Mouse (Mus musculus) hindbrain, embryonic 11.5 days (tissue): ENCODE results near the gene Bcl2a1d. TPM values are rescaled to one million over a fixed set of nuclear protein-coding genes. Genes with fewer than 3 reads are reported as not detected.
"Not testable (repeated sequence)": the region's sequence is repeated elsewhere in the genome, so short reads cannot be mapped to it uniquely, and the experiment has no call there.

Source experiments
- ATAC-seq: fragments of 200-750 bp; cut with Nextera tagmentation; 2 replicates; pipeline ENCODE4 v1.8.0; 2017; ENCODE audit warnings: mild to moderate bottlenecking, moderate TSS enrichment, moderate library complexity; ENCODE audit not compliant: low FRiP score
- DNase-seq: peaks from one replicate; pipeline ENCODE4 v3.0.0-alpha.2; 2015; ENCODE audit warnings: low spot score
- H3K27ac ChIP-seq: fragments of 300-500 bp; sonication (generic); 2 replicates; pipeline ENCODE4 v1.5.1; 2014; ENCODE audit warnings: mild to moderate bottlenecking, low read depth, low read length
- H3K27me3 ChIP-seq: fragments of 300-500 bp; sonication (generic); 2 replicates; pipeline ENCODE4 v1.6.1; 2014; ENCODE audit warnings: mild to moderate bottlenecking, low read length, moderate library complexity, mixed read lengths; ENCODE audit not compliant: control insufficient read depth, insufficient read depth
- H3K36me3 ChIP-seq: fragments of 300-500 bp; sonication (generic); 2 replicates; pipeline ENCODE4 v1.6.1; 2014; ENCODE audit warnings: mild to moderate bottlenecking, low read length, moderate library complexity, mixed read lengths; ENCODE audit not compliant: control insufficient read depth, insufficient read depth
- H3K4me1 ChIP-seq: fragments of 300-500 bp; sonication (generic); replicated peaks from 2 replicates; pipeline ENCODE4 v1.6.1; 2014; ENCODE audit warnings: low read length, mixed read lengths; ENCODE audit not compliant: control insufficient read depth, insufficient read depth
- H3K4me2 ChIP-seq: fragments of 300-500 bp; sonication (generic); replicated peaks from 2 replicates; pipeline ENCODE4 v1.6.1; 2014; ENCODE audit warnings: mild to moderate bottlenecking, low read depth, low read length
- H3K4me3 ChIP-seq: fragments of 300-500 bp; sonication (generic); 2 replicates; pipeline ENCODE4 v1.5.1; 2014; ENCODE audit warnings: low read depth, low read length
- H3K9ac ChIP-seq: fragments of 300-500 bp; sonication (generic); 2 replicates; pipeline ENCODE4 v1.6.1; 2014; ENCODE audit warnings: low read depth, low read length
- H3K9me3 ChIP-seq: fragments of 300-500 bp; sonication (generic); 2 replicates; pipeline ENCODE4 v1.6.1; 2016; ENCODE audit warnings: low read length; ENCODE audit not compliant: control insufficient read depth
- WGBS: fragments of 180-500 bp; shearing (Covaris S2); extraction: QIAGEN DNeasy Blood & Tissue Kit; methylation state at CpG from one replicate; pipeline ENCODE4 v1.1.7; 2014; 5-methylcytosine and 5-hydroxymethylcytosine counted together
- polyA plus RNA-seq: library from polyadenylated mRNA; unstranded; fragments of >200 nt; fragmentation: Nextera tagmentation; extraction: Ambion mirVana; gene quantifications from 2 replicates; pipeline ENCODE4 v1.2.1, GENCODE M21; 2014

Gene Bcl2a1d
- polyA plus RNA-seq, 1 experiment from 2014 or later, result not detected

DNA sequence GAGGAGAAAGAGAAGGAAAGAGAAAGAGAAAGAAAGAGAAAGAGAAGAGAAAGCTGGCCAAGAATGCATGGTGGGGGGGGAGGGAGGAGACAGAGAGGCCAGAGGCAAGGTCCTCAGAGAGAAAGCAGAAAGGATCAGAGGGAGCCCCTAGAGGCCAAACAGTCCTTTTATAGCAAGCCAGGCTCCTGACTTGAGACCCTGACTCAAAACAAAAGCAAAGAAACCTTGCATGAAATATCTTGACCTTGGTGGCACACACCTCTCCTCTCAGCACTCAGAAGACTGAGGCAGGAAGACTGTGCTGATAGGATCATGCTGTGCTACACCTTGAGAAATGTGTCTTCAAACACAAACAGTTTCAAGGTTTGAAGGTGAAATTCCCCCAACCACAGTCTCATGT is 10.1 kb downstream of the Bcl2a1d start:
- not testable (repeated sequence) for DNase-seq, H3K4me1 ChIP-seq, H3K4me3 ChIP-seq, H3K27me3 ChIP-seq, H3K9me3 ChIP-seq, ATAC-seq, H3K9ac ChIP-seq, H3K4me2 ChIP-seq, H3K27ac ChIP-seq, H3K36me3 ChIP-seq

DNA sequence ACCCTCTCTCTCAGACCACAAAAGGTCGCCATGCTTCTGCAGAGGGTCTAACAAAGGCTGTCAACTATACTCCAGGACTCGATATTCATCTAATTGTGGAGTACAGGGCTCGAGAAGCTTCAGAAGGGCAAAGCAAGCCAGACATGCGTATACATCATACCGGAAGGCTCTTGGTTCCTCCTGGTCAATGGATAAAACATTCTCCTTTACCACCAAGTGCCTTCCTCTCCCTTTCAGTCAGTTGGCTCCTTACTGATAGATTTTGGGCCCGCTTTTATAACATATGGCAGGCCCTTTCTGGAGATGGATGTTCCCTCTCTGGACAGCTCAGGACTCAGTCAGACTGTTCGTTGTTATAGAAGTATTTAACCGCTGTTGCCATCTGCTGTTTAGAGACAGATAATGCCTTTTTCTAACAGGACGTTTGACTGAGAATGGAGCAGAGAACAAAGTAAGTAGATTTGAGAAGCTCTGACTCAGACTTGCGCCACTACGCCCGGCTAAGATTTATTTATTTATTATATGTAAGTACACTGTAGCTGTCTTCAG is 11.7 kb downstream of the Bcl2a1d start, which contains the start of gene Mthfsl:
TSS of gene Mthfsl (minus strand) at position 308 of the 549 bp plus-strand sequence.
- ATAC-seq (peak; percentile 65), DNase-seq (peak; percentile 13)
- peak within 1 kb of the TSS; percentile 20; the same call in 1 of the 2 replicates for H3K4me3 ChIP-seq
- H3K9ac ChIP-seq, H3K36me3 ChIP-seq, H3K9me3 ChIP-seq, H3K4me1 ChIP-seq, H3K27me3 ChIP-seq: not testable (repeated sequence)
- H3K27ac ChIP-seq, result 0 out of 2 replicates have a peak within 1 kb of the TSS, but pooled peaks have one; percentile 27
- WGBS, result 27% methylated on average over 10 of the region's 12 CpGs
- H3K4me2 ChIP-seq, result peak within 1 kb of the TSS; percentile 15; the same call in 1 of the 2 replicates

DNA sequence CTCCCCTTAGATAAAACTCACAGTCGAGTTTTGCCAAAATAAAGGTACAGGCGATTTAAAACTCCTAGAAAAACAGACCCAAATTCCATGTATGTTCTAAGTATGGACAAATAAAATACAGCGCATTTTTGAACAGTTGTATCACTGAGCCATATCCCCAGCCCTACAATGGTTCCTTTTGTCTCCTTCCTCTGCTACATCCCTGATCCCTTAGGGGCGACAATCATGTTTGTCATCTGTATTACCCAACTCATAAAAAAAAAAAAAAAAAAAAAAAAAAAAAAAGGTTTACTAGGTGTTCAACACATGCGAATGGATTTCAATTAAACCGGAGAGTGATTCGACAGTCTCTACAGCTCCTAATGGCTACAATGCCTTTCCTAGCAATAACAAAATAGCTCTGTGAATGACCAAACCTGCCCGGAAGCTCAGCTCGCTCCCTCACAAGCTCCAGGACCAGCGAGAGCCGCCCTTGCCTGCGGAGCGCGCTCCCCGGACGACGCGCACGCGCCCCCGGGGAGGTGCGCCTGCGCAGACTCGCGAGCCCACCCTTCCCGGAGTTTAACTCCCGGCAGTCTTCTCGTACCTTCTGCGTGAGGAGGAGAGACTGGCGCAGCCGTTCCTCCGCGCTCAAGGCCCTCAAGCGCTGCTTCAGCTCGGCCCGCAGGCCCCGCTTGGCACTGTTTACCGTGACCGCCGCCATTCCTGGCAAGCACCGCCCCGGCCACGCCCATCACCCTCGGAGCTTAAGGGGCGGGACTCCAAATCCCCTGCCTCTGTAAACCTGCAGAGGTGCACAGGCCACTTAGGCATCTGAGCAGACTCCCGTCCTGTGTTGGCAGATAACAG is 12.4 kb downstream of the Bcl2a1d start:
- H3K4me1 ChIP-seq, H3K36me3 ChIP-seq, H3K27ac ChIP-seq, H3K27me3 ChIP-seq, H3K9me3 ChIP-seq, H3K4me2 ChIP-seq, H3K9ac ChIP-seq: not testable (repeated sequence)
- peak overlapping the region; percentile 20; the same call in 1 of the 2 replicates for H3K4me3 ChIP-seq
- DNase-seq (peak; percentile 27), ATAC-seq (peak; percentile 96)
- 27% methylated on average over 7 of the region's 46 CpGs for WGBS

DNA sequence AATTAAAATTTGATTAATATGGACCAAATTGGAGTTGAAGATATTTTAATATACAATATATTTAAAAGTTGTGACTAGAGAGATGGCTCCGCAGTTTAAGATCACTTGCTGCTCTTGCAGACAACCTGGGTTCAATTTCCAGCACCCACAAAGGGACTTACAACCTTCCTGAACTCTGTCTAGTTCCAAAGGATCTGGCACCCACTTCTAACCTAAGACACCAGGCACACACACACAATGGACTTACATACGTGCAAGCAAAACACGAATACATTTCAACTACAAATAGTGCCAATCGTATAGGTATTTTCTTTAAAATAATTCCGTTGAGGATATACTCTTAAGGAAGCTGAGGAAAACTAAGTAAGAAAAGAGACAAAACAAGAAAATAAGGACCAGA is 13.1 kb downstream of the Bcl2a1d start:
- H3K4me3 ChIP-seq, H3K4me2 ChIP-seq: not testable (repeated sequence)

DNA sequence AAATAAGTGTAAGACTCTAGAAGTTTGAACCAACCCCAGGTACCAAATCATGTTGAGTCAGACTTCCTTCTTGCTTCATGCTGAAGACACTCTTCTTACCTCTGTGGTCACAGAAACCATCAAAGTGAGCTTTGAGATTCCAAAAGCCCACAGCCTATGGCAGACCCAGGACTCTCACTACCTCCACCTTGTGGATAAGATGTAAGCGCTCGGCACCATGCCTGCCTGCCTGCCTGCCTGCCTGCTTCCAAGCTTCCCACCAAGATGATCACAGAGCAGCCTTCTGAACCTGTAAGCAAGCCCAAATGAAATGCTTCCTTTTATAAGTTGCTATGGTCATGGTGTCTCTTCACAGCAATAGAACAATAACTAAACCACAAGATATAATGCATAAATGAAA is 13.6 kb downstream of the Bcl2a1d start:
- H3K9ac ChIP-seq, H3K36me3 ChIP-seq, H3K27me3 ChIP-seq, H3K4me2 ChIP-seq, H3K4me1 ChIP-seq, H3K27ac ChIP-seq, DNase-seq, H3K4me3 ChIP-seq, H3K9me3 ChIP-seq: not testable (repeated sequence)
- WGBS, result 36% methylated on average over 2 of the region's 2 CpGs
- 0 out of 2 replicates have a peak, but pooled peaks have one; percentile 18 for ATAC-seq

More for the DNA sequence above, 13.1 kb downstream of the Bcl2a1d start:
- 86% methylated on average over 4 of the region's 5 CpGs for WGBS
- not testable (repeated sequence) for DNase-seq, H3K9ac ChIP-seq, H3K9me3 ChIP-seq, ATAC-seq, H3K27ac ChIP-seq, H3K36me3 ChIP-seq, H3K4me1 ChIP-seq, H3K27me3 ChIP-seq

DNA sequence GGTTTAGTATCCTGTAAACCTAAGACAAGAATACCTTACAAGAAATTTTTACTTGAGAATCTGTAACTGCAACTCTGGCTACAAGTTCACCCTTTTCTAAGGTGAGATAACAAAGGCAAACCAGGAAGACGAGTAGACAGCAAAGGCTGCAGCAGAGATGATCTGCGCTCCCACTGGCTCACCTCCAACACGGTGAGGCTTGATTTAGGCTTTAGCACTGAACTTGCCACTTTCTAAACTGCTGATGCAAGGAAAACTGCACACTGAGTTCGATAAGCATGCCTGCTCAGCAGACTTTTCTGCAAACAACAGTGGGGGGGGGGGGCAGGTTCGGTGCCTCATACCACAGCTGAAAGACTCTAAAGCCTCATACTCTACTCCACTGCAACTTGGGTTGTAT is 17.2 kb downstream of the Bcl2a1d start:
- DNase-seq, H3K4me3 ChIP-seq, ATAC-seq, H3K27me3 ChIP-seq, H3K9ac ChIP-seq, H3K4me2 ChIP-seq, H3K9me3 ChIP-seq, H3K4me1 ChIP-seq, H3K36me3 ChIP-seq, H3K27ac ChIP-seq: not testable (repeated sequence)
- WGBS, result 90% methylated on average over 5 of the region's 5 CpGs

DNA sequence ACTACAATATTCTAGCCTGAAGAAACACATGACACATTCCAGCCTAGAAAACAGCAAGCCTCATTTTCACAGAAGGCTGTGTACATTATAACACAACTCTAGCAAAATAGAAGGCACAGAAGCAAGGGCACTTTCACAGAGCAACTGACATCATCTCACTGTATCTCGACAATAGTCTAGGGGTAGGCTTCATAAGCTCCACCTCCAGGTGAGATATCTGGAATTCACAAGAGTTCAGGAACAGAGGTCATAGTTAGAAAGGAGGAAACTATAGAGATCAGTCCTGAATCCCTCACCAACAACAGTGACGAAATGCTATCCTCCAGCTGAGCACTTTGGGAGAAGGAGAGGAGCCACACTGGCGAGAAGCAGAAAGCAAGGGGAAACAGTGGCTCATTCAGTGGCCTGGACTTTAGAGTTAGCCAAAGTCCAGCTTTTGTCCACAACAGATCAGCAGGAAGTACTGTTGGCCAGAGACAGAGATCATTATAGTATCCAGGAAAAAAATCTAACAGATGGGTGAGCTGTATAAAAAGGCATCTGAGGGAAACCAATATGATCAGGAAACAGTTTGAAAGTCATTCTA is 19.5 kb downstream of the Bcl2a1d start:
- not testable (repeated sequence) for H3K36me3 ChIP-seq, H3K4me1 ChIP-seq, H3K27ac ChIP-seq, H3K4me3 ChIP-seq, H3K27me3 ChIP-seq, H3K9ac ChIP-seq, ATAC-seq, H3K9me3 ChIP-seq, DNase-seq, H3K4me2 ChIP-seq
- WGBS, result 82% methylated on average over 3 of the region's 3 CpGs

DNA sequence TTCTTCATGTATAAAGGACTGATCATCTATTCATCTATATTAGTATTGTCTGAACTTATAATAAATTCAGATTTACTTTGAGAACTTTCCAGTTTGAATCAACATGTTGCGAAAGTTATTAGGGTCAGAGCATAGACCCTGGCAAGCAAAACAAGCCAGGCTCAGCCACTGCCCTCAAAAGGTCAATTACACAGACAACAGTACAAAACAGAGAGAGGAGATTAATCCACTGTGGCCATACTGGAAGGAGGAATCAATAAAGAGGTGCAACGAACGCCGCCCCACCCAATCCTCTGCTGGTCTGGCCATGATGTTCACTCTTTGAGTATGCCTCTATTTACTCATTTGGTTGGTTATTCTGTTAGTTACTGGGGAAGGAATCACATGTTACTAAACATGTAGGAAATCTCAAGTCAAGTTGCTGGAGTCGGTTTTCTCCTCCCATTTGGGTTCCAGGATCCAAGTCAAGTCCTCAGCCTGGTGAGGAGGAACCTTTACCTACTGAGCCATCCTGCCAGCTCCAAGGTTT is 20.7 kb downstream of the Bcl2a1d start:
- ATAC-seq, H3K4me2 ChIP-seq, H3K9me3 ChIP-seq, H3K4me3 ChIP-seq, H3K27ac ChIP-seq, H3K9ac ChIP-seq, DNase-seq, H3K36me3 ChIP-seq, H3K4me1 ChIP-seq, H3K27me3 ChIP-seq: not testable (repeated sequence)
- 91% methylated on average over 4 of the region's 5 CpGs for WGBS
